Mouse (Mus musculus): ENCODE results near the gene Gse1.
"Not testable (repeated sequence)": the region's sequence is repeated elsewhere in the genome, so short reads cannot be mapped to it uniquely, and the experiment has no call there.

Gene Gse1

GRCm38 (mm10) chr8:120328361-120329022, 100.2 kb downstream of the Gse1 start:
- no peak for DNase-seq

GRCm38 (mm10) chr8:120329030-120329748, 100.9 kb downstream of the Gse1 start:
- DNase-seq = peak; percentile 74 to 79

GRCm38 (mm10) chr8:120331027-120331426, 102.8 kb downstream of the Gse1 start:
- no peak for DNase-seq

GRCm38 (mm10) chr8:120332379-120333229, 104.3 kb downstream of the Gse1 start:
- DNase-seq = peak; percentile 63 to 89

GRCm38 (mm10) chr8:120333681-120334080, 105.4 kb downstream of the Gse1 start:
- no peak for DNase-seq

- DNase-seq = not testable (repeated sequence)
Measured at GRCm38 (mm10) chr8:120334261-120334660, 106.0 kb downstream of the Gse1 start.

- DNase-seq = no peak
Measured at GRCm38 (mm10) chr8:120334878-120335261, 106.6 kb downstream of the Gse1 start.

GRCm38 (mm10) chr8:120335262-120336086, 107.2 kb downstream of the Gse1 start:
- peak in 1 of 2 experiments; percentile 52 for DNase-seq

GRCm38 (mm10) chr8:120336087-120336380, 107.8 kb downstream of the Gse1 start:
- DNase-seq = peak; percentile 60 to 76

- DNase-seq = no peak
Measured at GRCm38 (mm10) chr8:120336909-120337555, 108.8 kb downstream of the Gse1 start.

- DNase-seq = no peak
Measured at GRCm38 (mm10) chr8:120337627-120338026, 109.4 kb downstream of the Gse1 start.

- no peak for DNase-seq
Measured at GRCm38 (mm10) chr8:120338678-120339077, 110.4 kb downstream of the Gse1 start.

- DNase-seq = peak; percentile 55 to 67
Measured at GRCm38 (mm10) chr8:120339743-120340142, 111.5 kb downstream of the Gse1 start.

- no peak for DNase-seq
Measured at GRCm38 (mm10) chr8:120341124-120341523, 112.9 kb downstream of the Gse1 start.

GRCm38 (mm10) chr8:120342847-120343548, 114.7 kb downstream of the Gse1 start:
- no peak for DNase-seq

GRCm38 (mm10) chr8:120343582-120343981, 115.3 kb downstream of the Gse1 start:
- DNase-seq = no peak

GRCm38 (mm10) chr8:120344166-120344565, 115.9 kb downstream of the Gse1 start:
- no peak for DNase-seq

GRCm38 (mm10) chr8:120344583-120344982, 116.3 kb downstream of the Gse1 start:
- no peak for DNase-seq

GRCm38 (mm10) chr8:120347734-120348341, 119.6 kb downstream of the Gse1 start:
- peak in 1 of 2 experiments; percentile 50 for DNase-seq

- DNase-seq = no peak
Measured at GRCm38 (mm10) chr8:120348922-120349321, 120.7 kb downstream of the Gse1 start.

Measured in cerebellum, postnatal 14 days (tissue).